Mouse (Mus musculus) retina, postnatal 1 day (tissue): ENCODE measurements around the gene Adarb2.
"Not testable (repeated sequence)": the region's sequence is repeated elsewhere in the genome, so short reads cannot be mapped to it uniquely, and the experiment has no call there.

Experiments used
- DNase-seq: peaks from one replicate; pipeline ENCODE4 v3.0.0-alpha.2; 2012

Adarb2 gene

DNA sequence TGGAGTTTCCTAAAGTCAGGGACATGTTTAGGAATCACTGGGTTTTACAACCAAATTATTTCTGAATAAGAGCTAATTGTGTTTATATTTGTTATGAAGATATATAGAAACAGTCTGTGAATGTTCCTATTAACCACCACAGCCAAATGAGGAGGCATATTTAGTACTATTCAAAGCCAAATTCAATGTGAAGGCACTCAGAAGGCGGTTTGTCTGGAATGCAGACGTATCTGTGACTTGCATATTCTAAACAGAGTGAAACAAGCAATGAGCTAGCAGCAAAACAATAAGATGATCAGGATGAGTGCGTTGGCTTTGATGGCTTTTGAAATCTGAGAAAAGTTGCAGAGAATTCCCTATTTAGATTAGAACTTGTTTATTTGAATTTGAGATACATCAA lies 387.8 kb downstream of the Adarb2 start:
- DNase-seq = no peak

DNA sequence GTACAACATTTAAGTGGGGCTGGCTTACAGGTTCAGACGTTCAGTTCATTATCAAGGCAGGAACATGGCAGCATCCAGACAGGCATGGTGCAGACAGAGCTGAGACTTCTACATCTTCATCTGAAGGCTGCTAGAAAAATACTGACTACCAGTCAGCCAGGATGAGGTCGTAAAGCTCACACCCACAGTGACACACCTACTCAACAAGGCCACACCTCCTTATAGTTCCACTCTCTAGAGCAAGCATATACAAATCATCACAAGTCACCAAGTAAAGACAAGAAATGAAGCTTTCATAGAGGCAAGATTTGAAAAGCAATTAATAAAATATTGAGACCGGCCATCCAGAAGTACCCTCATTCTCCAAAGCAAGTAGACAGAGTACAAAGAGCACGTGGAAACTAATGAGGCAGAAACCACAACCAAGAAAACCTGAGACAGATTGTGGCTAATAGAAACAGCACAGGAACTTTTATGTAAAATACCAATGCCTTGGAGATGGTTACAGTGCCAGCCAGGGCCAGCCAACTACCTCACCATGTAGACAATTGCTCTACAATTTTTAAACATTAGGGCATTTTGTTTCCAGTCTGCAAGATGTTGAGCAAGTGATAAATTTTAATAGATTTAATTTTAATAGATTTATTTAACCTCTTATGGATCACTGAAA lies 394.4 kb downstream of the Adarb2 start:
- no peak for DNase-seq

DNA sequence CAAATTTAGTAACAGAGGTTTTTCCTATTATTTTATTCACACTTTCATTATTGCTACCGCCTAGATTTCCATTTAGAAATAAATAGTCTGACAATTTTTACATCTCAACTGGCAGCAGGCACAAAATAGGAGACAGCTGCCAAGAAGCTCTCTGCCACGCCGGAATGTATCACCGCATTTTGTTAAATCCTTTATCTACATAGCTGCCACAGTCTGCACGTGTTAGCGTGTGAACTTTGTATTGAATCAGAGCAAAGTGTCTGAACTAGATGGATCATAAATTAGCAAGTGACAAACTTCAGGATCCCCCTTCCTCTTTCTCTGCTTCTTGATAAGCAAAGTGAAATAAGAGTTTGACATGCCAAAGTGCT lies 395.0 kb downstream of the Adarb2 start:
- DNase-seq = no peak

DNA sequence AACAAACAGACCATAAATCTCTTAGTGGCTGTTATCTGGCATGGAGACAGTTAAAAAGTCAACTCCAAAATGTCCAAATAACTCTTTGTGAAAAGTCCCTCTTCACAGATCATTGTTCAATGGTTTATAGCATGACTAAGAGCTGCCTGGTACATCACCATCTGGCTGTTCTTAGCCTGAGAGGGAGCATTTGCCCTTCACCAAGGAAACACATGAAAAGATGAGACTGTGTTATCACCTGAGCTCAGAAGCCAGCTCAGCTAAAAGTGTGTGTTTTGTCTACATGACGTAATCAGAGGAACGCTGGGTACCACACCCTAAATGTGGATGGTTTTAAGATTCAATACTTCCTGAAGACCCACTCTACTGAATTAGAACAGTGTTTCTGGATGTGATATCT lies 403.0 kb downstream of the Adarb2 start:
- DNase-seq = no peak

DNA sequence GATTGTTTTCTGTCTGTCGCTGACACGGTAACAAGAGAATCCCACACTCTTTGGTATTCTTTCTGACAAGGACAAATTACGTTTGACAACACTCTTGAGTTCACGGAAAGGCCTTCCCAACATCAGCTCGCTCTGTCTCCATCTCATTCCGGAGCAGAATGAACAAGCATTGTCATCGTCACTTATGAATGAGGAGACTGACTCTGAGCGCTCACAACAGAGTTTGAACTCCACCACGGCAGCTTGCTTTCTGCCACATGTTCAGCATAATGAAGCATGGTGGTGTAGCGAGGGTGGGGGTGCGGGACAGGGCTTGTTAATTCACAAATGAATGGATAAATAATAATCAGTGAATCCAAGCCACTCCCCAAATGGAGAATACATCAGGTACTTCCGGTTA lies 405.4 kb downstream of the Adarb2 start:
- DNase-seq = no peak

DNA sequence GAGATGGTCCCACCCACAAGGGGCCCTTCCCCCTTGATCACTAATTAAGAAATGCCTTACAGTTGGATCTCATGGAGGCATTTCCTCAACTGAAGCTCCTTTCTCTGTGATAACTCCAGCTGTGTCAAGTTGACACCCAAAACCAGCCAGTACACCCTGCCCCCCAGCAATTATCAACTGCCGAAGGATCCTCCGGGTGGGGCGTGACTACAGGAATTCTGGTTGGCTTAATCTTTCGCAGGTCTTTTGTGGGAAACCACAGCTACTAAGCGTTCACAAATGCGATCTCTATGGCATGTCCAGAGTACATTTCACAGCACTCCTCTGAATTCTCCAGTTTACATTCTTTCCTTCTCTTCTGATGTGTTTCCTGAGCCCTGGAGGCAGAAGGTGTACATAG lies 406.3 kb downstream of the Adarb2 start:
- DNase-seq = not testable (repeated sequence)

DNA sequence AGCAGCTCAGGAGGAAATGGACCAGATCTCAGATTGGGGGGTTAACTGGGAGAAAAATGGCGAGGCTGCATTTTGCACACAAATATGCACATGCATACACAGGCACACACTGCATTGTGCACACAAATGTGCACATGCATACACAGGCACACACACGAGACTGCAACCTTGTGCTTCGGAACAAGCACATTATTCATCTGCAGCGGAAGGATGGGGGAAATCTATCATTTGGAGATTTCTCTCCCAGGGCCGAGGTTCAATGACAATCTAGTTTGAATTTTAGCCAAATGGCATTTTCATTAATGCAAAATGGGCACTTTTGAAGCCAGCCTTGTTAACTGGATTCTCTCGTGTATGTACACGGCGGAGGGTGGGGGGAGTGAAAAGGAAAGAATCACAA lies 408.3 kb downstream of the Adarb2 start:
- no peak for DNase-seq

DNA sequence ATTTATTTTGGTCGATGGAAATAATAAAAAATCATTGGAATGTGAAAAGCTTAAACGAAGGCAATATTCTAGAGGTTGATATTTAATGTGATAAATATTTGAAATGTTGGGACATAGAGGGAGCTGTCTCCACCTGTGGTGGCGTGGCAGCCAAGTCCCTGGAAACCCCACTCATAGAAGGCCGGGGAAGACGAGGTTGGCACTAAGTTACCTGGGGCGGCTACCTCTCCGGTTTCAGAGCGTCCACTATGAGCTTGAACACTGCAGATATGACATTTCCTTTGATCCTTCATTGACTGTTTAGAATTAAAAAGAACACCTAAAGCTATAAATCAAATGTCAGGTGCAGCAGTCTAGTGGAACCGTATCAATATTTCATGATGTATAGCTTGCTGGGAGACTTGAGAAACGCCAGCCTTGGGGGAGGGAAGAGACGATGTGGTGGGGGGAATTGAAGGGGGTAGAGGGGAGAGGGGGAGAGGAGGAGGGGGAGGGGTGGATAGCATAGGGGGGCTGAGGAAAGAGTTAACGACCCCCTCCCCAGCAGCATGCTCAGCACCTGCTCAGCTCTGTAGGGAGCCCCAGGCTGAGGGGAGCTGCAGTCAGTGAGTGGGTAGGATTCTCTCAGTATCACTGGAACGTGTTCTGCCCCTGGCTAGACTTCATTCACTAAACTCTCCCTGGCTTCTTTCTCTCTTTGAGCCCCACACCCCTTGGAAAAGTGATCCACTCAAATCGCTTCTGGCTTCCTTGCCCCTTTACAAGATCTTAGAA lies 410.1 kb downstream of the Adarb2 start:
- no peak for DNase-seq

DNA sequence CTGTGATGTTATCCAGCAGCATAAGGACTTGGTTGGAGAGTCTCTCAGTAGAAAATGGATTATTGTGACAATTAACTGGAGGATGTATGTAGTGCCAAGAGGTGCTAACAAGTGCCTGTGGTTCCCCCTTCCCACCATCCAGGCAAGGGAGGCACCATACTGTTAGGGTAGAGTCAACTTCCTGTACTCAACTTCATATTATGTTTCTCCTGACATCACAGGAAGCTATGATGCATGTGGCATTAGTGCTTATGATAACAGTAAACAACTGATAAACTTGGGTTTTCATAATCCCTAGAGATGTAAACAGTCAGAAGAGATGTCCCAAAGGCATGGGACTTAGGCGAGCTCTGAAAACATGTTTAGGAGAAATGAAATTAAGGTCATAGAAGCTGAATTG lies 414.0 kb downstream of the Adarb2 start:
- no peak for DNase-seq

DNA sequence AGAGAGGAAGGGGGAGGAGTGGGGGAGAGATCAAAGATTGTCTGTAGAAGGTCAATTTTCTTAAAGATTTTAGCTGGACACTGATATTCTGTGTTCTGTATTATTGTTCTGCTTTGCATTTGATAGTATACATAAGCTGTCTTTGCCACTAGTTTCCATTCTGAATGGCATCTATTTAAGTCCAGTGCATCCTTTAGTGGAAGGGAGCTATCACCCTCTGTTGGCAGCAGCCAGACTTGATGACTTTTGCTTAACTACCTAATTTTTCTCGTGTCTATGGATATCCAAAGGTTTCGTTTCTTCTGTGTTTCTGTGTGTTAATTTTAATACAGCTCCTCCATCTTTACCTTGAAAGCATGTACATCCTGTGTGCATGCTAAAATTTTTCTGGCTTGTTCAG lies 419.6 kb downstream of the Adarb2 start:
- no peak for DNase-seq

DNA sequence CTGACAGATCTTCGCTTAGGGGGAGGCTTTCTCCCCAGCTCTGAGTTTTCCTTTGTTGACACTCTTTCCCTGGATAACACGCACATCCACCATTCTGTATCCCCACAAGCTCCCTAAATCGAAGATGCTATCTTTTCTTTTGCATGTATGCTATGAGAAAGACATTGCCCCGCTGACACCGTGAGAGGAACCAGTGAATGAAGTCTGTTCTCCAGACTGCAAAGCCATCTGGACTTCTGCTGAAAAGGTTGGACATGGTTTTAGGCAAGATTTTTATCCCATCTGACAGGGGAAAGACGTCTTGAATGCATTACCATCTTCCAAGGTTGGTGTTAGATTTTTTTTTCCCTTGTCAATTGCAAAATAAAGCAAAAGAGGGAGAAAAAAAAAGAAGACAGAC lies 426.9 kb downstream of the Adarb2 start:
- no peak for DNase-seq

DNA sequence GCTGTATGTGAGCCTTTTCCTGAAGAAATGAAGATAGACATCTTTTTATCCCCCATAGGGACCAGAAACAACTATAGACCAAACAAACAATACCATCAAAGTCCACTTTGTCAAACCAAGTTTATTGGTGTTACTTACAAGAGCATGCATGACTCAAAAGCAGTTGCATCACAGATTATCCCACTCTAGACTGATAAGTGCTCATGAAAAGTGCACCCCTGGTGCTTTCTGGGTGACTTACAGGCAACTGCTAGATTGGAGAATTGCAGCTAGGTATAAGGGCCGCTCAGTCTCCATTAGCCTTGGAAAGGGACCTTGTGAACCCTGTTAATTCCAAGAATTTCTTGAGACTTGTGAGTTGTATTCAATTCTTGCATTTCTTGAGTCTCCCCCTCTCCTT lies 429.0 kb downstream of the Adarb2 start:
- DNase-seq = no peak

DNA sequence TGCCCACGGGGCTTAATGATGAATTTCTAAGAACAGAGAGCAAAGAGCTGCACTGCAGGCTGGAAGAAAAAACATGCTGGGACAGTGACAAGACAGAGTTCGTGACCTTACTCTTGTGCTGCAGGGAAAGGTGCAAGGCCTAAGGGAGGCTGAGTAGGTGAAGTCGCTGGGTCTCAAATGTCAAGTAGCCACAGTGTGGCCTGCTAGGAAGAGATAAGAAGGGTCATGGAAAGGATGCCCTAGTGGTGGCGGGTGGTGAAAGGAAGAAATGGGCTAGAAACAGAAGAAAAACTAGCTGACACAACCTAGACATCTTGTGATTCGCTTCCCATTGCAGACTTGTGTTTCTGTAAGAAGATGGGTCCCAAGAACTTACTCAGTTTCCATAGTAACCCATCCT lies 429.4 kb downstream of the Adarb2 start:
- no peak for DNase-seq

DNA sequence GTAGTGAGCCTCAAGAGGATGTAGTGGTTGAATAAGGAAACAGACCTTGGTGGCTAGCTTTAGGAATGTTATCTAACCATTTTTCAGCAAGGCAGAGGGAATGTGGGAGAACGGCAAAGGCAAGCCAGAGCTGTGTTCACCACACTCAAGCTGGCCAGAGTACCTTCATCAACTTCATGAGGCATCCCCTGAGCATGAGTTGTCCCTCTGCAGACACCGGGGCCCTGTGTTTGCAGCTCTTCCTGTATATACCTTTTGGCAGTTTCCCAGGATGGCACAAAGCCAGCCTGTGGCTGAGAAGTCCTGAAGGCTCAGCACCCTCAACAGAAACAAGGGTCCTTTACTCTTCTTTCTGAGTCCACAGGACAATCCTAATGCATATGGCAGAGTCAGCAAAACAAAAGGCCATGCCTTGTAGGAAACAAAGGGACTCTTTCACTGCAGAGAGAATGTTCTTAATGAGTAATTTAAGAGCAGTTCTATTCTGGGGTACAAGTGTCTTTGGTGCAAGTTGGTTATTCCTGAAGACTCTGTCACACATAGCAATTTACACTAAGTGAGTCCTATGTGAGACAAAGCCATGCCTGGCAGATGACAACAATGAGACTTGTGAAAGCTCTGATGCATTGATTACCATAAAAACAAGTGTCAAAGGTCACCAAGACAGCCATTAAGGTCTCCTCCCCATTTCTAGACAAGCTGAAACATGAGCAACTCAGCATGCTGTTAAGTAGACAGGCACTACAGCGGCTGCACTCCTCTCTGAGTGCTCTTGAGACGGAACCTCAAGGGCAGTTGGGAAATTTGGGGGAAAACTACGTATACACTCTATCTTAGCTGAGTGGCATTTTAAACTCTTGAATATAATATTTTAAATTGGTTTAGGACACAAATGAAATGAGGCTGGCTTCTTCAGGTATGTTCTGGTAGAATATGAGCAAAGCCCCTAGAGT lies 431.0 kb downstream of the Adarb2 start:
- DNase-seq = no peak

DNA sequence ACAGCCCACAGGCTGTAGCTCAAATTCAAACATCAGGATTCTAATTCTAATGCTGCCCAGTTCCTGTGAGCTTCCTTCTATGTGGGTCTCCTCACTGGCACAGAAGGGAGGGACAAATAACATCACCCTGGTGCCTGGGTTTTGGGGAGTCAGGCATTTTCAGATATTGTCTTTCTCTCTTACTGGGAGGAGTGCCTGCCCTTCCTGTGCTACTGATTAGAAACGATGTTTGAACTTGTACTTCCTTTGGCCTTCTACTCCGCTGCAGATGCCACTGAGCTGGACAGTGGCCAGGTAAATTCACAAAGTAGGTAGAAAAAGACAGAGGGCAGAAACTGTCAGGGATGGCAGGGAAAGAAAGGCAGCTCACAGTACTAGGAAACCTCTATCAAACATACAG lies 439.4 kb downstream of the Adarb2 start:
- no peak for DNase-seq

DNA sequence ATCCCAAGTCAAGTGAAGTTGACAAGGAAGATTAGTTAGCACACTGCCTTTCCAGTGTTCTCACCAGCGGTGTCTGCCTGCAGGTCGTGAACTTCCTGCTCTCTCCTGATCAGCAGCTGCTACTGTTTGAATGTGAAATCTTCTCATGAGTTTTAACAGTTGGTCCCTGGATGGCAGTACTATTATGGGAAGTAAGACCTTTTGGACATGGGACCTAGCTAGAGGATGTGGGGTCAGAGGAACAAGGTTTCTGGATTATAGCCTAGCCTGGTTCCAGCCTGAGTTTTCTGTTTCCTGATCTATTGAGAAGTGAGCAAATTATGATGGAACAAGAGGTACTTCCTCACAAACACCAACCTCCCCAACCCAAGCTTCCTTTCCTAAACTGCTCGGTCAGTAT lies 441.3 kb downstream of the Adarb2 start:
- DNase-seq = no peak

DNA sequence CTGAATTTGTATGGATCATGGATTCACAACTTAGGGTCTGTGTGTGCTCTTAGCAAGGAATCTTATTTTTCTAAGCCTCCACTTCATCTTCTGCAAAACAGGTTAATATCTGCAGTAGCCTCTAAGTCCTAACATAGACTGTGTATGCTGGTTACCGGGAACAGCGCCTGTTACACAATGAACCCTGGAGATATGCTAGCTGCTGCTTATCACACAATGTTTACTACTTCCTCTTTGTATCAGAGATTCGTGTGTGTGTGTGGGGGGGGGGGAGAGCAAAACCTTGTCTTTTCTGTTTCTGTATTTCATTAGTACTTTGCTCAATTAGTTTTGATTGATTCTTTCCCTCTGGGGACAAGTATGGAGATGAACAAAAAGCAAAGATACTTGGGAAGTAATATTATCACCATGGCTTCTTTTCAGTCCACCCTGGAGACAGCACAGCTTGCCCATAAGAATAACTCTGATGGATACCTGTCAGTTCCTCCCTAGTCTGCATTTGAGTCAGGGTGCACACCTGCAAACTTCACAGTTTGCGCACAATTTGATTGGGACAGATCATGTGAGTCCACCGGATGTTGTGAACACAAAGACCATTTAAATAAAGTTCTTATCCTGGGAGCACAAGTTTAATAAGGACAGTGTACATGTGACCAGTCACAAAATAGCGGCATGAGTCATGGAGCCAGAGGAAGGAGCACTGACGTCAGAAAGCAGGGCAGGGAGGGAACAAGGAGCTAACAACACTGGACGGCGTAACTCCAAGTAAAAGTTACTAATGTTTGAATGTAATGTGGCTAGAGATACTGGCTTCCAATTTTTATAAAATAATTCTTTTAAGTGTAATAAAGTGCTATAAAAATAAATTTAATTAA lies 442.4 kb downstream of the Adarb2 start:
- DNase-seq = no peak

DNA sequence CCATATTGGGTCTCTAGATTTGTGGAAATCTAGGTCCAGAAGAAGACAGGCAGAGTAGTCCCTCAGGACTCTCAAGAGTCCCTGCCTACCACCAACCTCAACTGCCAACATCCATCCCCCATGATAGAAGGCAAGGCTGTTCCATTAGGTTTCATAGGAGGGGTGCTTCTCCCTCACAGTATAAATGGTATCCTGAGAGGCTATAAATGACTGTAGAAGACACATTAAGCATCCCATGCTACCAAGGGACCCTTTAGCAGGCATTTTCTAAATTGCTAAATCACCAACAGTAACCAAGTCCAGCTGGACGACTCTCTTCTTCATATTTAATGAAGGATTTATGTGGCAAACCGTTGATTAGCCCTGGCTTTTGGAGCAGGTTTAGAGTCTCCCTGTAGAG lies 446.6 kb downstream of the Adarb2 start:
- no peak for DNase-seq

DNA sequence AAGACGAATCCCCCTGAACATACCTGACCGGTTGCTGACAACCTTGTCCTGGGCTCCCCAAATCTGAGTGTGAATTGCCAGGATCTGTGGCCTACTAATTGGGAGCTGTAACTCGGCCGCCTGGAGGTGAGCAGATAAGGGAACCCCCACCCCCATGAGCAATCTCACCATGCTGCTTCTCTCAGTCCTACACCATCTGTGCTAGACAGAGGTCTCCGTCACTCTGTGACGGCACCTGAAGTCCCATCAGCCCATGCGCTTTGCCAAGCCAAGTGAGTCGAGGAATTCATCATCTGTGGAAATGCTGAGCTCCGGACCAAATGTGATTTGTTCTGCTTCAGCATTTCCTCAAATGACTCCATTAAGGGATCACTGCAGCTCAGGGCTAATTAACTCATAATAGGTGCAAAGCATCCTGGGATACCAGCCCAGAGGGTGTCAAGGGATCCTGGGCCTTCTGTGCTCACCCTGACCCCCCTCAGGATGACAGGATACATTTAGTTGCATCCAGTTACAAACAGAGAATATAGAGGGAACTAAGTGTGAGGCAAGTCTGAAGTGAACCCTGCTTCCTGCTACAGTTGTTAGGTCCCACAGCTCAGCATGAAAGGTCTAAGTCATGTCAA lies 462.1 kb downstream of the Adarb2 start:
- DNase-seq = no peak

DNA sequence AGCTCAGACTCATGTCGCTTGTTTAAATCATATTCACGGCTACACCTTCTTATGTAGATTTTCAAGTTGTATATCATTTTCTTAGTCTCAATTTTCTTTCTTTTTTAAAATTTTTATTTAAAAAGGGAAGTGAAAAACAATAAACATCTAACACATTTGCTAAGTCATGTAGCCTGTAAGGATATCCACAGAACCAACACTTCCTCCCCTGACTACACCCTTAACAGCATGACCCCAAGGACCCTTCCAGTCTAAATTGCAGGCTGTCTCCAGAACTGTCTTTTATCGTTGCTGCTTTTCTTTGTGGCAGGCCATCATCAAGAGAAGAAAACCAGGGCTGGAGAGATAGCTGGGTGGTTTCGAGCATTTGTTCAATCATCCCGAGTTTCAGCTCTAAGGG lies 474.5 kb downstream of the Adarb2 start:
- DNase-seq = no peak

DNA sequence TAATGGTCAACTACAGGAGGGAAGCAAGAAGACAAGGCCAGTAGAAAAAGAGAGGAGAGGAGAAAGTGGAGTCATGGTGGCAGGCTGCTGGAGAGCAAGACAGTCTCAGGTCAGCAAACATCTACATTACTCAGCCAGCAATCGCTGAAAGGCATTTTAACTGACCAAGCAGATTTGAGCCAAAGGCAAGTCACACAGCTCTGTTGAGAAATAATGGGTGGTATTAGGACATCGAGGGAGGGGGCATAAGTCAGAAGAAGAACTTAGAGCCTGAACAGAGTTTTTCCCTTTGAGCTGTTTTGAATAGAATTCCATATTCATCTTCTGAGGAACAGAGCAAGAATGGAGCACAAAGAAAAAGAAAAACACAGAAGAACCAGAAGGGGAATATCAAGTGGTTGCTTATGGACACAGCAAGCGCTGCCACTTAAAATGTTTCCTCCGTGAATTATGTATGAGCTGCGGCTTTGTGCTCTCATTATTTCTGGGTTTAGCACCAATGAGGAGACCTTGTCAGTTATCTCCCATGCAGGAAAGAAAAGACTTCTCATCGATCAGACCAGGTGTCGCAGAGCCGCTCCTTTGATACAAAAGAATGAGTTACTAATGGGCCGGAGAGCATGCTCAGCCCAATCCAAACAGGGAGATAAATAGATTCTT lies 477.9 kb downstream of the Adarb2 start:
- peak; percentile 30 for DNase-seq

DNA sequence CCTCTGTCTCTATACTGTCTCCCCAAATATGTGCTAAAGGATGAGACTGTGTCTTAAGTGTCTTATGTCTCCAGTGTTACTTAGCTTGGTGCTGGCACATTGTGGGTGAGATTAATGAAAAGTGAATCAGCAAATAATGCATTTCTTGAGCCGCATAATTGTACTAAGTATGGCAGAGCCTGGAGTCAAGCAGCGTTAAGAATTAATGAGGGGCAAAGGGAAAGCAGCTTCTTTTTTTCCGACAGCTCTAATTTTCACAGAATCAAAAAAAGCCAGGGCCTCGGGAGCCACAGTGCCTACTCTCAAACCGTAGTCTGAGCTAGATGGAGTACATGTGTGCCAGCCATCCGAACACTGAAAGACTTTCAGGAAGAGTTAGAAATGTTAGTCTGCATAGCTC lies 488.8 kb downstream of the Adarb2 start:
- peak; percentile 55 for DNase-seq
